In genomic region chr6:118204112-118204511, GRCm38 (mm10) we compare ENCODE assay signal across 24 mouse cellular contexts. TPM values are rescaled to one million over a fixed set of nuclear protein-coding genes. Genes with fewer than 3 reads are reported as not detected.
"Had no signal": no experiment of that assay in that cellular context is flagged by ENCODE, and none has a peak within 500 bp of the region (broad histone marks: within the 10 kb centered on the region; RNA-seq: fewer than 3 reads in every experiment).

No protein-coding gene starts in this region.

- H3K27ac ChIP-seq: intestine, embryonic 15.5 days; kidney, embryonic 15.5 days; left cerebral cortex, adult 2 months; limb, embryonic 15.5 days; liver, embryonic 14.5 days; macrophage; midbrain, embryonic 15.5 days; stomach, embryonic 15.5 days had no signal

- H3K9ac ChIP-seq: intestine, embryonic 15.5 days; kidney, embryonic 15.5 days; limb, embryonic 12.5 days; limb, embryonic 15.5 days; liver, embryonic 14.5 days; liver, postnatal 0 days; lung, embryonic 14.5 days; midbrain, embryonic 15.5 days; stomach, embryonic 15.5 days had no signal

- H3K4me2 ChIP-seq: intestine, embryonic 15.5 days; kidney, embryonic 15.5 days; limb, embryonic 12.5 days; limb, embryonic 15.5 days; liver, embryonic 11.5 days; lung, embryonic 14.5 days; midbrain, embryonic 15.5 days; stomach, embryonic 15.5 days had no signal

- H3K4me1 ChIP-seq: intestine, embryonic 15.5 days; midbrain, embryonic 15.5 days; stomach, embryonic 15.5 days had no signal

- H3K9me3 ChIP-seq: intestine, embryonic 15.5 days; kidney, embryonic 15.5 days; limb, embryonic 12.5 days; limb, embryonic 15.5 days; midbrain, embryonic 15.5 days; stomach, embryonic 15.5 days had no signal

- ATAC-seq: intestine, embryonic 15.5 days; liver, postnatal 0 days; lung, postnatal 0 days; midbrain, embryonic 15.5 days had no signal

- DNase-seq: kidney, adult 11 months; kidney, adult 8-10 months; kidney, postnatal 10 days; kidney, postnatal 36 days; layer of hippocampus, postnatal 36 days; liver, postnatal 0 days; lung, embryonic 14.5 days; right cerebral cortex, adult 18-20 months; right cerebral cortex, postnatal 14 days; right cerebral cortex, postnatal 4 days; thymus, adult 18-20 months; thymus, postnatal 36 days had no signal

- H3K36me3 ChIP-seq: intestine, embryonic 15.5 days; kidney, embryonic 15.5 days; limb, embryonic 12.5 days; limb, embryonic 15.5 days; midbrain, embryonic 15.5 days; stomach, embryonic 15.5 days had no signal

- H3K4me3 ChIP-seq: intestine, embryonic 15.5 days; kidney, embryonic 15.5 days; left cerebral cortex, adult 2 months; limb, embryonic 12.5 days; limb, embryonic 15.5 days; midbrain, embryonic 15.5 days; myocyte; stomach, embryonic 15.5 days had no signal

RNA-seq across cellular contexts. Expression of gene Ret, which starts 6.6 kb away (rescaled TPM):
- polyA plus RNA-seq: macrophage had no signal
